Mouse (Mus musculus): ENCODE measurements around the gene Arsj. TPM values are rescaled to one million over a fixed set of nuclear protein-coding genes. Genes with fewer than 3 reads are reported as not detected.
A peak's percentile ranks its signal among the peaks of the same experiment; 100 is the strongest.

The Arsj gene
- polyA plus RNA-seq (2015; fragmentation: Nextera tagmentation; extraction: Ambion mirVana), result 6.4 and 7.4 TPM in 2 replicates

DNA sequence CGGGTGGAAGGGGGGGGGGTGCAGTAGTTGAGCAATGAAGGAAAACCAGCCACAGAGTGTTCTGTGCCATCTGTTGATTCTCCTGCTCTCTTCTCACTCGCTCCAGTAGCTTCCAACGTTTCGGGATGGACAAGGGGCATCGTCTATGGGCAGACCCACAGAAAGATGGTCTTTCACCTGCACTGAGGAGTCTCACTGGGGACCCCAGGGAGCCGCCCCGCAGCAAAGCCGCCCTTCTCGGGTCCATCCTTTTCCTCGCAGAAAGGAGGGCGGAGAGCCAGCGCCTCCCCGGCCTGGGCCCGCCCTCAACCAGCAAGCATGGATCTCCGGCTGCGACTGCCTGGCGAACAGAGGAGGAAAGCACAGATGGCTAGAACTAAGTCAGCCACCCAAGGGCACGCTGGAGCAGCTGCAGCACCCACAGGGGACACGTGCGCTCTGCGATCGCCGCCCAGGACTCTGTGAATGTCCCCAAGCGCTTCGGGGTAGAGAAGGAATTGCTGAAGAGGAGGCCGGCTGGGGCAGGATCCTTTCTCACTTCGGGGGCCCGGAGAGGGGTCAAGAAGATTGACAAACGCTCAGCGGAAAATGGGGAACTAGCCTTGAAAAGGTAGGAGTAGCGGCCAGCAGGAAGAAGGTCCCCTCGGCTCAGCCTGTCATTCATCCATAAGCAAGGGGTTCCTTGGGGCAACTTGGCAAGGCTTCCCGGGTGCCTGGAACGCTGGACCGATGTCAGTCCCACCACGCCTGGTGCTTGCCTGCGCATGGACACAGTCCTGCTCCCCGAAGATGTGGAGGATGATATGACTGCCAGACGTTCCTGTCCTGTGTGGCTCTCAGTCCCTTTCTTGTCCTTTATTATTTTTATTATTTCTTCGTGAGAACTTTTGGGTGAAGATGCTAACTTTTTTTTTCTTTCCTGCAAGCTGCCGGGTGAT, at the start of gene Arsj:
Gene Arsj, plus strand, starts transcription at position 117 of the 938 bp plus-strand sequence.
- Histone ChIP-seq H3K27ac (no peak within 1 kb of the TSS), H3K9me3 (no peaks in the 10 kb centered on the region), H3K4me2 (replicated peaks) (peak within 1 kb of the TSS; percentile 83)

DNA sequence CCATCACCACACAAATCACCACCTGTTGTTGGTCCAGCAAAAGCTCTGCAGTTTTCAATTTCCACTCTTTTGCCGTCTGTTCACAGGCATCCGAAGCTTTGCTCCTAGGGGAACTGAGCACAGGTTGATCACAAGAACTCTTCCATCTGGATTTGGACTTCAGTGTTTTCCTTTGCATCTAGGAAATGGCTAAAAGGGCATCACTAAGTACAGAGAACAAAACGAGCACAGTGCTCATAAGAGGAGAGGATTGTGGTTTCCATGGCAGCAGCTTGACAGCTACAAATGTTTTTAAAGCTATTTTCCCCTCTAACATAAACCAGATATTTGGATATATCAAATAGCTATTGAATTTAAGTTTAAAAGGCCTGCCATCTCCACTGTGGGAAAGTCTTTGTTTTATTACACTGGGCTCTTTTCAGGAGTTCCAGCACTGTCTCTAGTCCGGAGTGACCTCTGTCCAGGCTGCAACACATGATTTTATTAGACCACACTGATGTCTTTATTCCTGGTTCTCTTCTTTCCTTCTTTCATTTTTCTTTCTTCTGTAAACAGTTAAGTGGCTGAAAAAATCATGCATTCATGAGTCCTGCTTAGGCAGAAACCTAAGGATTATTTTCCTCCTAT, 38.5 kb upstream of the Arsj start:
- H3K4me1 ChIP-seq, result peaks cover 15% of the 10 kb centered on the region; the same call in 1 of the 2 replicates
- no peaks in the 10 kb centered on the region for H3K36me3 ChIP-seq
- H3K27ac ChIP-seq, result no peak overlapping the region
- H3K9me3 ChIP-seq, result no peaks in the 10 kb centered on the region
- H3K4me2 ChIP-seq (replicated peaks), result no peak overlapping the region
- H3K4me3 ChIP-seq, result no peak overlapping the region
- H3K27me3 ChIP-seq, result no peaks in the 10 kb centered on the region
- ATAC-seq (ENCODE audit: low FRiP score, low read depth), result peak; percentile 35; the same call in 1 of the 2 replicates
- 35% methylated on average over 4 of the region's 4 CpGs for WGBS
- H3K9ac ChIP-seq, result no peak overlapping the region

More for the DNA sequence above, at the start of gene Arsj:
- no peaks in the 10 kb centered on the region for H3K36me3 ChIP-seq
- H3K27me3 ChIP-seq, result peaks cover 3% of the 10 kb centered on the region; the same call in 1 of the 2 replicates
- H3K9ac ChIP-seq, result peak within 1 kb of the TSS; percentile 76
- 13% methylated on average over 41 of the region's 41 CpGs for WGBS
- H3K4me3 ChIP-seq, result peak within 1 kb of the TSS; percentile 55
- peaks cover 22% of the 10 kb centered on the region for H3K4me1 ChIP-seq
- peak; percentile 84 for ATAC-seq (ENCODE audit: low FRiP score, low read depth)

DNA sequence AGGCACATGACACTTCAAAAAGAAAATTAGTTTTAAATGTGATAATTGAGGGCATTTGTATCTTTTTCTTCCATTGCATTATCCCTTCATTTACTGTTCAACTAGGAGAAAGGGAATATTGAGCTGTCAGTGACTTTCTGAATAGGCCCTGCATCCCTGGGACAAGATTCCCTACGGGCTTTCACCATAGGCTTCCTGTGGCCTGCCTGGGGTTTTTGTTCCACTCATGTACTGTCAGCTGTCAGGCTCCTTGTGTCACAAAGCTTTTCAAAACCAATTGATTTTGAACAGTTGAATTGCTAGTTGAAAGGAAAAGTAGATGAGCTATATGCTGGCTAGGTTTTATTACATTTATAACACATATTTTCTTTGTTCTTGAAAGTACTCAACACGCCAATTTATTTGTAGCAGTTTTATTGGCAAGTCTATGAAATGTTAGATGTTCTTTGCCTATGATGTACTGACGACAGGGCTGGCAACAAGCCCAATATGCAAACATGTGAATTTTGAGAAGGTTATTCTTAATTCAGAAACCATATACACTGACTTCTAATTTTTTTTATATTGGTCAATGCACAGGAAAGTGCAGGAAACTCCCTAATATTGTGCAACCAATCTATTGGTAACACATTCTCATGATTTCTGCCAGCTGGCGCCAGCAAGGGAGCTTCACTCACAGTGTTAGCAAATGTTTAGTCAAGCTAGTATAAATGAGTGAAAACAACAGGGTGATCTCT, 37.4 kb upstream of the Arsj start:
- no peaks in the 10 kb centered on the region for H3K9me3 ChIP-seq
- H3K4me3 ChIP-seq, result no peak overlapping the region
- no peaks in the 10 kb centered on the region for H3K36me3 ChIP-seq
- H3K4me2 ChIP-seq (replicated peaks), result no peak overlapping the region
- no peak overlapping the region for H3K27ac ChIP-seq
- no peak overlapping the region for H3K9ac ChIP-seq
- ATAC-seq (ENCODE audit: low FRiP score, low read depth), result peak; percentile 49
- H3K4me1 ChIP-seq, result peaks cover 15% of the 10 kb centered on the region; the same call in 1 of the 2 replicates
- WGBS, result 43% methylated on average over 4 of the region's 4 CpGs
- no peaks in the 10 kb centered on the region for H3K27me3 ChIP-seq

DNA sequence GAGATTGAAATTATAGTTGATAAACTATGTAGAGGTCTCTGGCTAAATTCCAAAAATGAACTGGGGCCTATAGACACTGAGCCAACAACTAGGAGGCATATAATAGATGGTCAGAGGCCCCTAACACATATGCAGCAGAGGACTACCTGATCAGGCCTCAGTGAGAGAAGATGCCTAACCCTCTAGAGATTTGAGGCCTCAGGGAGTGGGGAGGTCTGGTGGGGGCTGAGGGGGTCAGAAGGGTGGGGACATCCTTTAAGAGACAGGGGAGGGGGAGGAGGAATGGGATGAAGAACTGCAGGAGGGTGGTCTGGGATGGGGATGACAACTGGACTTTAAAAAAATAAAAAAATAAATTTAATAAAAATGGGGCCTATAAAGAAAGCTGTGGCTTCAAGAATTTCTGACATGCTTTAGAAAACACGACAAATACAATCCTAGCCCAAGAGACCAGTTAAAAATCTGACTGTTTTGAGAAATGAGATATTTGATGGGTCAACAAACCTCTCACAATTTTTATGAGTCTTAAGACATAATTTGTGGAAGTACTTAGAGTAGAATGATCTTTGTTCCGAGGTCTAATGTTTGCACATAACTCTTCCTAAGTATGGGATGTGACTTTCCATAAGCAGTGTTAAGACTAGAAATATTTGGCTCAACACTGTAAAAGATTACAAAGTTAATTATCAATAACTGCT, 36.7 kb upstream of the Arsj start:
- H3K36me3 ChIP-seq, result no peaks in the 10 kb centered on the region
- ATAC-seq (ENCODE audit: low FRiP score, low read depth), result no peak
- H3K27ac ChIP-seq, result no peak overlapping the region
- WGBS, result 69% methylated on average over 2 of the region's 2 CpGs
- no peaks in the 10 kb centered on the region for H3K27me3 ChIP-seq
- H3K4me3 ChIP-seq, result no peak overlapping the region
- H3K9me3 ChIP-seq, result no peaks in the 10 kb centered on the region
- no peak overlapping the region for H3K9ac ChIP-seq
- no peak overlapping the region for H3K4me2 ChIP-seq (replicated peaks)
- H3K4me1 ChIP-seq, result peaks cover 15% of the 10 kb centered on the region; the same call in 1 of the 2 replicates

DNA sequence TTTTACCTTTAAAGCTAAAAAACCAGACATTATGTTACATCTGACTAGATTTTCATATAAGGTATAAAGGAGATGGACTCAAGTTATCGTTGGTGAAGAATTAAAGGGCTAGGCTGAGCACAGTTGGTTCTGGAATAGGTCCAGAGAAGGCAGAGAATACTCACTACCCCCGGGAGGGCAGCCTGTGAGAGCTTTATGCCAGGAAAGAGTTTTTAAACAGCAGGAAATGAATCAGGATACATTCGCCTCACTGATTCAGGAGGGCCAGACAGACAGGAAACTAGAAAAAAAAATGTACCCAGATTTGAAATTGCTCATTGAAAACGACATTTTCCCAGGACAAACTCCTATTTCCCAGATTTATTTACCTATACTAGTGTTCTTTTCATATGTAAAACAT, 28.2 kb upstream of the Arsj start:
- no peak overlapping the region for H3K9ac ChIP-seq
- H3K9me3 ChIP-seq, result no peaks in the 10 kb centered on the region
- no peak for ATAC-seq (ENCODE audit: low FRiP score, low read depth)
- no peaks in the 10 kb centered on the region for H3K36me3 ChIP-seq
- no peak overlapping the region for H3K27ac ChIP-seq
- H3K27me3 ChIP-seq, result no peaks in the 10 kb centered on the region
- H3K4me1 ChIP-seq, result no peaks in the 10 kb centered on the region
- H3K4me2 ChIP-seq (replicated peaks), result no peak overlapping the region
- 44% methylated on average over 4 of the region's 4 CpGs for WGBS
- H3K4me3 ChIP-seq, result no peak overlapping the region

- ATAC-seq (ENCODE audit: low FRiP score, low read depth), result no peak
- Histone ChIP-seq H3K9ac (no peak overlapping the region), H3K4me3 (no peak overlapping the region), H3K9me3 (no peaks in the 10 kb centered on the region), H3K4me2 (replicated peaks) (no peak overlapping the region), H3K27ac (no peak overlapping the region), H3K27me3 (no peaks in the 10 kb centered on the region), H3K36me3 (no peaks in the 10 kb centered on the region), H3K4me1 (no peaks in the 10 kb centered on the region)
- WGBS, result 86% methylated on average over 1 of the region's 1 CpGs
Observed at GRCm38 (mm10) chr3:126344745-126345144, 18.7 kb upstream of the Arsj start.

- ATAC-seq (ENCODE audit: low FRiP score, low read depth), result no peak
- H3K4me3 ChIP-seq, result no peak overlapping the region
- 7% methylated on average over 1 of the region's 1 CpGs for WGBS
Observed at GRCm38 (mm10) chr3:126359760-126360159, 3.7 kb upstream of the Arsj start.

GRCm38 (mm10) chr3:126362392-126362791, 1.1 kb upstream of the Arsj start:
- H3K9ac ChIP-seq, result no peak overlapping the region
- no peak overlapping the region for H3K4me3 ChIP-seq
- no peak overlapping the region for H3K4me2 ChIP-seq (replicated peaks)
- ATAC-seq (ENCODE audit: low FRiP score, low read depth), result no peak
- H3K36me3 ChIP-seq, result no peaks in the 10 kb centered on the region
- H3K4me1 ChIP-seq, result peaks cover 18% of the 10 kb centered on the region
- no peak overlapping the region for H3K27ac ChIP-seq
- WGBS, result 77% methylated on average over 2 of the region's 2 CpGs
- H3K9me3 ChIP-seq, result no peaks in the 10 kb centered on the region
- H3K27me3 ChIP-seq, result peaks cover 3% of the 10 kb centered on the region; the same call in 1 of the 2 replicates

More at GRCm38 (mm10) chr3:126359760-126360159, 3.7 kb upstream of the Arsj start:
- H3K9ac ChIP-seq, result no peak overlapping the region
- peaks cover 7% of the 10 kb centered on the region for H3K4me1 ChIP-seq
- H3K9me3 ChIP-seq, result no peaks in the 10 kb centered on the region
- peaks cover 3% of the 10 kb centered on the region; the same call in 1 of the 2 replicates for H3K27me3 ChIP-seq
- H3K4me2 ChIP-seq (replicated peaks), result no peak overlapping the region
- no peaks in the 10 kb centered on the region for H3K36me3 ChIP-seq
- H3K27ac ChIP-seq, result no peak overlapping the region

DNA sequence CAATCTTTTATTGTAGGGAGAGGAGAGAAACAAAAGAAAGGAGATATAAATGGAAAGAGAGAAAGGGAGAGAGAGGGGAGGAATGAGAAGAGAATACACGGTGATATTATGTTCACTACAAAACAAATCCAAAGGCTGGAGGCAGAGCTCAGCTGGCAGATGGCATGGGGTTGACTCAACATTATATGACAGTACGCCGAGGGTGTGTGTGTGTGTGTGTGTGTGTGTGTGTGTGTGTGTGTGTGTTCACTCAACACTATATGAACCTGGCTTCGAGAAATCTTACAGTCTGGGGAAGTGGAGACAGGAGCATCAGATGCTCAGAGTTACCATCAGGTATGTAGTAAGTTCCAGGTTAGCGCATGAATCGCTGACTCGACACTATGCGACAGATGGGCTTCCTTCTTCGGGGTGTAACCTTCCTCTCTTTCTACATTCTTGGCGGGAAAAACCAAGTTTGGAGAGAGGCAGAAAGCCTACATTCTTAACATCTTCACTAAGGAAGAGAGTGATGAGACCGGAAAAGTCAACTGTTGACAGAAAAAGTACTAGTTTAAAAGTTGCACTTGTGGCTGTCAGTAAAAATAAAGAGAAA, 456 bp upstream of the Arsj start:
- Histone ChIP-seq H3K27ac (no peak overlapping the region), H3K9ac (peak overlapping the region; percentile 76; the same call in 1 of the 2 replicates), H3K4me1 (peaks cover 22% of the 10 kb centered on the region), H3K4me3 (peak overlapping the region; percentile 55; the same call in 1 of the 2 replicates), H3K36me3 (no peaks in the 10 kb centered on the region), H3K27me3 (peaks cover 3% of the 10 kb centered on the region; the same call in 1 of the 2 replicates), H3K9me3 (no peaks in the 10 kb centered on the region), H3K4me2 (replicated peaks) (peak overlapping the region; percentile 83)
- no peak for ATAC-seq (ENCODE audit: low FRiP score, low read depth)
- WGBS, result 85% methylated on average over 11 of the region's 11 CpGs

DNA sequence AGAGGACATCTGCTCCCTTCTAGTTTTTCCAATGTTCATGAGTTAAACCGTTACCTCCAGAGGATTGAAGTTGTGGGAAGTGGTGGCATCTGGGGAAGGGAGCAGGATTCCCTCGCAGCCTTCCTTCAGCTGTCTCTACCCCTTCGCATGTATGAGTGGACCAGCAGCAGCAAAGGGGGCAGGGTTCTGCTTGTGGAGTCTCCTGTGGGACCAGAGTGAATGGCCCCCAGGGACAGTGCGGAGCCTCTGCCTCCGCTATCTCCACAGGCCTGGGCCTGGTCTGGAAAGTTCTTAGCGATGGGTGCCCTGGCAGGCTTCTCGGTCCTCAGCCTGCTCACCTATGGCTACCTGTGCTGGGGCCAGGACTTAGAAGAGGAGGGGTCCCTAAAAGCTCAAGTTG, 1.1 kb downstream of the Arsj start:
- H3K9me3 ChIP-seq, result no peaks in the 10 kb centered on the region
- peak overlapping the region; percentile 55 for H3K4me3 ChIP-seq
- H3K4me1 ChIP-seq, result peaks cover 22% of the 10 kb centered on the region
- no peaks in the 10 kb centered on the region for H3K36me3 ChIP-seq
- ATAC-seq (ENCODE audit: low FRiP score, low read depth), result peak; percentile 21; the same call in 1 of the 2 replicates
- 82% methylated on average over 7 of the region's 7 CpGs for WGBS
- peaks cover 3% of the 10 kb centered on the region; the same call in 1 of the 2 replicates for H3K27me3 ChIP-seq
- H3K9ac ChIP-seq, result peak overlapping the region; percentile 76
- peak overlapping the region; percentile 83 for H3K4me2 ChIP-seq (replicated peaks)
- H3K27ac ChIP-seq, result no peak overlapping the region

DNA sequence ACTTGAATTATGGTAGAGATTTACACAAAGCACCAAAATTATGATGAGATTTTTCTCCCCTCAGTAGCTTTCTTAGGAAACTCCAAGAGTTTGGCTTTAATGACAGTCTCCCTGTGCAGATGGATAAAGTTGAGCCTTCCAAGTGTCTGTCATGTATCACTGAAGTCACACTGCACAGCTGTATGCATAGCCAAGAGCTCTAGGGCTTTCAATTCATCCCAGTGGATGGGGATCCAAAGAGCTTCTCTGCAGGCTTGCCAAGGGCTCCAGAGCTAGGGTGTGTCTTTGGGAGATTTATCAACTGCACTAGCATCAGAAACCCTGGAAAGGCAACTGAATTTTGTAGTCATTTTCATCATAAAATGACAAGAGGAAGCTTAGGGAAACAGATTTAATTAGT, 7.1 kb downstream of the Arsj start:
- Histone ChIP-seq H3K4me1 (peaks cover 21% of the 10 kb centered on the region), H3K27ac (no peak overlapping the region), H3K4me3 (no peak overlapping the region), H3K9me3 (no peaks in the 10 kb centered on the region), H3K9ac (no peak overlapping the region), H3K4me2 (replicated peaks) (no peak overlapping the region), H3K27me3 (no peaks in the 10 kb centered on the region), H3K36me3 (no peaks in the 10 kb centered on the region)
- ATAC-seq (ENCODE audit: low FRiP score, low read depth), result no peak
